Mouse (Mus musculus) splenic B cell, adult 2 months (primary cell): ENCODE measurements around the gene Iqcj.

Source experiments
- DNase-seq: peaks from one replicate; pipeline ENCODE4 v3.0.0-alpha.2; 2011; ENCODE audit warnings: low read depth, low spot score
- H3K27me3 ChIP-seq: 2 replicates; pipeline ENCODE4 v1.6.1; 2012; ENCODE audit warnings: mild to moderate bottlenecking, low read length, moderate library complexity, mixed read lengths; ENCODE audit not compliant: control insufficient read depth, poor library complexity, insufficient read depth, severe bottlenecking
- H3K36me3 ChIP-seq: 2 replicates; pipeline ENCODE4 v1.6.1; 2012; ENCODE audit warnings: mild to moderate bottlenecking, low read length, moderate library complexity, mixed read lengths; ENCODE audit not compliant: control insufficient read depth, poor library complexity, insufficient read depth, severe bottlenecking

Iqcj gene

DNA sequence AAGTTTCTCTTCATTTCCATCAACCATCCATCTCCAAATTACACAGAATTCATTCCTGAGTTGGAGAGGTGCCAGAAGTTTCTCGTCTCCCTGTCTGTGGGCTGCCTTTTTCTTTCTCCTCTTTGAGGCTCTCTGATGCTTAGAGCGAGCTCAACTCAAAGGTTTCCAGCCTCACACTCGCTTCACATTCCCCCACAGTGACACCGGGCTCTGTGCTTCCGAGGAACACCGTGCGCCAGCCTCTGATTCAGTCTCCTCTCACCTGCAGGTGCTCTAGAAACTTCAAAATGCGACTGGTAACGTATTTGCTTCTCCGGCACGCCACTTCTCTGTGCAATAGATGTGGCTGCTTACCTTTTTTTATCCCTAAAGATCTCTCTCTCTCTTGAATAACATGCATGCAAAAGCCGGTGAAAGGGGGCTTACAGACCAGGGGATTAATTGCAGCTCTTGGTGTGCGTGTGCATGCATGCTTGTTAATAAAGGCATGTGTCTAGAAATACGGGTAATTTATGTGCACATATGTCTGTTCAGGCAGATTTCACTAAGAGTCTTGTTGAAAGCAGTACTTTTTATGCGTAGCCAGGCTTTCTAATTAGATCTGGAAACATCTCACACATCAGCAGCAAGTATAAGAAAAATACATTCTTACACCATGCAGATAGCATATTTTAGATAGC, at the start of gene Iqcj, which contains the start of gene Iqschfp:
Iqcj (plus strand) TSS at position 195 of the 680 bp plus-strand sequence.
Iqschfp (plus strand) TSS at position 207 of the 680 bp plus-strand sequence.
- Histone ChIP-seq H3K27me3 (no peaks in the 10 kb centered on the region), H3K36me3 (no peaks in the 10 kb centered on the region)
- DNase-seq, result no peak

DNA sequence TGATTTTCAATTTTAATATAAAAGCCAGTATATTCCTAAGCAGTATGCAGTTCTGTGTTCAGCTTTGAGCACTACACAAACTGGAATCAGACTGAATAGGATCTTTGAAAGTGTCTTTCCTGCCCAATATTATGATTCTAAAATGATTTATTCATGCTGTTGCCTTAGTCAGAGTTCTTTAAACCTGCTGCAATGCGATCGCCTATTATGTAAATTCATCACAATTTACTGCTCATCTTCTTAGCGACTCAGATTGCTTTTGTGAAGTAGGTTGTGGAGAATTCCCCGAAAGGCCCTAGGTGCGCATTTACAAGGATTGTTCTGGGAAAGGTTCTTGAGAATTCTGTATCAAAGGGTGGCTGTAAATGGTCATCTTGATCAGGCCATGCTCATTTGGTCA, 39.6 kb upstream of the Iqcj start:
- no peaks in the 10 kb centered on the region for H3K36me3 ChIP-seq
- no peaks in the 10 kb centered on the region for H3K27me3 ChIP-seq
- DNase-seq, result no peak

DNA sequence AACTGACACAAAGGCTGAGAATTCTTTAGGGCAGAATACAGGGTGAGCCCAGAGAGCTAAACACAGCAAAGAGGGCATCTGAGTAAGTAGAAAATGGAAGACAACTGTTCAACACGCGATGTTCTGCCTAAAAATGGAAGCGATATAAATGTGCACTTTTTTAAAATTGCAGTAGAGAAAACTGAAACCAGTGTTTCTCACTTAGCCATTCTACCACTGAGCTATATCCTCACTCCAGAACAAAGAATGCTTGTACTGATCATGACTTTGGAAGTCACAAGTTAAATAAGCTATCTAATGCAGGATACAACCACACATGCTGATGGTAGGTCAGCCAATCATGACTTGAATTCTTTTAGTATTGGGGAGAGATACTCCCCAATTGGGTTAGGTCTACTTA, 30.5 kb upstream of the Iqcj start:
- no peak for DNase-seq
- no peaks in the 10 kb centered on the region for H3K27me3 ChIP-seq
- no peaks in the 10 kb centered on the region for H3K36me3 ChIP-seq

DNA sequence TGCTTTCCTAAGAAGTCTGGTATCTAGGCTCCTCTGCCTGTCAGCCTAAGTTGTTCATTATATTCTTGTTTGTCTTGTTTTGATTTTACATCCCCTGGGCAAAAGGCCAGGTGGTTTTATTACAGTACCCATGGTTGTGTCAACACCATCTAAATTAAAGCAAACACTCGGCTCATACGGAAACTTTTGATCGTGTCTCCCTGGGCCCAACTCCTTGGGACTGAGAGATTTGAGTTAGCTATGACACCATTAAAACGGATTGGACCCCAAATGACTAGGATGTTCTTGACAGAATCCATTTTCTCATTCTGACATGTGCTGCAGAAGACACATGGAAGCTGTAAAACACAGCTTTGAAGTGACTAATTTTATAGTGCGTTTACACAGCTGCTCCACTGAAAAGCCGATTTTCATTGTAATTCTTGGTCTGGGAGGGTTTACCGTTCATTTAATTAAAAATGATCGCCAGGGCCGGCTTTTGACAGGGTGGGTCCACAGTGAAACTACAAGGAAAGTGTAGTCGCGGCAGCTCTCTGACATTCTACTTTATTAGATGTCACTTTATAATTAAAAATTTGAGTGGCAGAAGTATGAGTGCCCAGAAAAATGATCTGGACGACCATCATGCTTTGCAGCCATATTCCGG, 24.5 kb upstream of the Iqcj start:
- no peak for DNase-seq
- no peaks in the 10 kb centered on the region for H3K36me3 ChIP-seq
- no peaks in the 10 kb centered on the region for H3K27me3 ChIP-seq

DNA sequence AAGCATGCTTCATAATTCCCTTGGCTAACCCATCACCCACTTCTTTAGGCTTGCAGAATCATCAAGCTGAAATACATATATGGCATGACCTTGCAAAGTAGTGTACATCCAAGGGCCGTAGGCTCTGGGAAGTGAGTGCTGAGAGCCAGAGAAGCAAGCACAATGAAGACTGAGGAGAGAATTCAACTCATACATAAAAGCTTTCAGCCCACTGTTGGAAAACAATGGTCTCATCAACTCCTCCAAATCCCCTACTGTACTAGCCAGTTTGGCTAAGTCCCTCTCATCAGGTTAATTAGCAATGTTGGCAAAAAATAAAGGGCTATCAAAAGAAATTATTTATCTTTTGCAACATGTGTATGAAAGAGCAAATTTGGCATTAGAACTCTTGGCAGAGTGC, 22.6 kb upstream of the Iqcj start:
- Histone ChIP-seq H3K36me3 (no peaks in the 10 kb centered on the region), H3K27me3 (no peaks in the 10 kb centered on the region)
- DNase-seq, result no peak

DNA sequence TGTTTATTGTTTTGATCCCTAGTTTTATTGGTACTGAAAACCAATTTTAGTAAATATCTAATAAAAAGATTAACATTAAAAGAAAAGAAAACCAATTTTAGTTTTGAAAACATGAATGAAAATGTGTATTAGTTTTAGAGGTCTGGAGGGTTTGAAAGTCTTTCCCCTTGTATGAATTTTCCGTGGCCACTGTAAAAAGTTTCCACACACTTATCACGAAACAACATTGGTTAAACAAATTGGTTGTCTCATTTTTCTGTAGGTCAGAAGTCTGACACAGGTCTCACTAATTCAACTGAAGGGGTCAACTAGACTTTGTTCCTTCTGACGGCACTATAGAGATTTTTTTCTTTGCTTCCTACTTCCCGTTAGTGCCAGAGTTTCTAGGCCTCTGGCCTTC, 14.8 kb upstream of the Iqcj start:
- no peak for DNase-seq
- Histone ChIP-seq H3K27me3 (no peaks in the 10 kb centered on the region), H3K36me3 (no peaks in the 10 kb centered on the region)

DNA sequence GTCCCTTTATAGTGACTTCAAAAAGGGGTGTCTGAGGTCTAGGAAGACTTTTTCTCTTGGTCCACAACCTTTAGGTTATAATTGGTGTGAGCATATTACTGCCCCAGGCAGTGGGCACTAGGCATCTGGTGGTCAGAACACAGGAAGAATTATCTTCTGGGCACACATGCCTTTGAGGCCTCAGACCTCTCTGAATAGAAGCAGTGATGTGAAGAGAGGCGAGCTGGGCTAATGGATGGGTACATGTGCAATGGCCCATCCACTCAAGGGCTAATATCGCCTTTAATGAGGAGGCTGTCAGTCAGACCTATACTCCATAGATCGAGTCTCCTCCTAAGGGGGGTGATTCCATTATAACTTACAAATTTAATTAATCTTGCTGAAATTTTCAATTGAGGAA, 7.7 kb upstream of the Iqcj start:
- Histone ChIP-seq H3K27me3 (no peaks in the 10 kb centered on the region), H3K36me3 (no peaks in the 10 kb centered on the region)
- no peak for DNase-seq

DNA sequence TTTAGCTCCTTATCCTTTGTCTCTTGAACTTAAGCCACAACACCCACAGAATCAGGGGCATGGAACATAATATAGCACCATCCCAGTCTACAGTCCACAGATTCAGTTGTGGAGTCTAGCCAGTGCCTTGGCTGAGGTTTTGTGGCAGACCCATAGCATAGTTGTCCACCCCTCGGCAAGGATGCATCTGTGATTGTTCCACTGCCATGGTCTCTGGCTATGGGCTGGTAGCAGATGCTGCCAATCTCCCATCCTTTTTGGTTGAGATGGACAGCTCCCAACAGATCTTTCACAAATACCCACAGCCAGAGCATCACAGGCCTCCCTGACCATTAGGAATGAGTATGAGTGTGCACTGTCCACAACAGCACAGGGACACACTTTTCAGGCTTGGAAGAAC, 5.8 kb upstream of the Iqcj start:
- H3K36me3 ChIP-seq, result no peaks in the 10 kb centered on the region
- no peak for DNase-seq

DNA sequence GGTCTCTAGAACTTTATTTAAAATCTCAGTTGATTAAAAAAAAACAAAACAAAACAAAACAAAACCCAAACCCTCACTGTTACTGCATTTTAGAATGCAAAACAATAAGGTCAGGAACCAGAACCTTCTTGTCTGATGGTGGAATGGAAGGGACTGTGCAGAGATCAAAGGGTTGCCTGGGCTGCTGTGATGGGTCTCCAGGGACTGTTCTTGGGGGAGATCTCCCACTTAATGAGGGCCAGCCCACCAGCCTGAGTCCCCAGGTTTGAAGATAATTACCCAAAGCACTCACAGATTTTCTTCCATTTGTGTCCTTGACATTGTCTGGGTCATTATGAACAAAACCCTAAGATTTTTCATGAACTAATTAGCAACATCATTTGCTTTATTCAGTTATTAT, 4.8 kb upstream of the Iqcj start:
- Histone ChIP-seq H3K36me3 (no peaks in the 10 kb centered on the region), H3K27me3 (no peaks in the 10 kb centered on the region)
- no peak for DNase-seq

More for the DNA sequence above, 5.8 kb upstream of the Iqcj start:
- no peaks in the 10 kb centered on the region for H3K27me3 ChIP-seq

DNA sequence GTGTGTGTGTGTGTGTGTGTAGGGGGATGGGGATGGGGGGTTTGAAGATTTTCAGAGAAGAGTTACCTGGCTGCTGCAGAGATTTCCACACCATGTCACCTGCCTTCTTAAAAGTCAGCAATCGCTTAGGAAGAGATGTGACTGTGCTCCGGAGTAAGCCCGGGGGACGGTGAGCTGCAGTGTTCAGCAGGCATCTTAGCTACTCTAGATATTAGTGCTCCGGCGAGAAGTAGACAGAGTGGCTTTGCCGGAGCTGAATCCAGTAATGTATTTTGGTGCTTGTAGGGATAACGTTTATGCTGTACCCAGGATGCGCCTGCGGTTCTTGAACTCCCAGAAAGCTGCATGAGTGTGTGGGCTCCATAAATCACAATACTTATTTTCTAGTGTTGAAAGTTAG, 748 bp downstream of the Iqcj start:
- H3K27me3 ChIP-seq, result no peaks in the 10 kb centered on the region
- no peaks in the 10 kb centered on the region for H3K36me3 ChIP-seq
- DNase-seq, result no peak

DNA sequence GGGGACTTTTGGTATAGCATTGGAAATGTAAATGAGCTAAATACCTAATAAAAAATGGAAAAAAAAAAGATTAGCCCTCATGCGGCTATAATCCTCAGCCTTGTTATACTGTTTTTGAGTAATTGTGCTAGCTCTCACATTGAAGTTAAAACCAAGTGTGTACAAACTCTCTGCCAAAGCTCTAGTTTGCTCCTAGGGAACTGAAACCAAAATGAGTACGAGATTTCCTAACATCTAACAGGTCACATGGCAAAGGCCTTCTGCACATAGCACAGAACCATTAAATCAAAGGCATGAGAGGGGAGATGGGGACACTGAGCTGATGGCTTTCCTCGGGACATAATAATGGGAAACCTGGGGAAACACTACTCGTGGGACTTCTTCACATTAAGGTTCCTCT, 10.5 kb downstream of the Iqcj start:
- Histone ChIP-seq H3K27me3 (no peaks in the 10 kb centered on the region), H3K36me3 (no peaks in the 10 kb centered on the region)
- no peak for DNase-seq

DNA sequence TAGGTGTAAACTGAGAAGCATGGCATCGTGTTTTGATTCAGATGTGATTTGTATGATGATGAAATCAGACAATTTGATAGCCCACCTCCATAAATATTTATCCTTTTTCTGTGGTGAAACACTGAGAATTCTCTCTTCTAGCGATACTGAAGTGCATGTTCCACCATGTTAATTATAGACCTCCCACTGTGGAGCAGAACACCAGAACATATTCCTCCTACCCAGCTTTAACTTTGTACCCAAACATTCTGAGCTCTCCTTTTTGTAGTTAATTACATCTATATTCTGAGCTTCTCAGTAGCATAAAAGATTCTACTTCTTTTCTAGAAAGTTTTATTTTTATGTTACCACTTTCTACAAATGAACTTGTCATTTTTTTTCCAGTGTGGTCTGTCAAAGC, 16.6 kb downstream of the Iqcj start:
- DNase-seq, result no peak
- Histone ChIP-seq H3K27me3 (no peaks in the 10 kb centered on the region), H3K36me3 (no peaks in the 10 kb centered on the region)

DNA sequence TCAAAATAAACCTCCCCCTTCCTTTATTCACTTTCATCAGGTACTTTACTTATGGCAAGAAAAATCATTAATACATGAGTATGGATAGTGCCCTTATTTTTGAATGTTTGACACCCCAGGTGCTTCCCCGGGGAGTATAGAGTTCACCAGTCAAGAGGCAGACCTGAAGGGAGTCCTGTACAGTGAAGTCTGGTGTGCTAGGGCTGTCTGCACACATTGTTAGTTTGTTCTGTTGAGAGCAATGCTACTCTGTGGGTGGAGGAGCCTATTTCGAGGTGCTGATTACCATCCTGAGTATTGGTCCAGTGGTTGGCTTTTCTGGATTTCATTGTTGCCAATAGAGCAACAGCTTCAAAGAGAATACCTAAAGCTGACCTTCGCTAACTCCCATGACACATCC, 26.1 kb downstream of the Iqcj start:
- Histone ChIP-seq H3K27me3 (no peaks in the 10 kb centered on the region), H3K36me3 (no peaks in the 10 kb centered on the region)
- no peak for DNase-seq

DNA sequence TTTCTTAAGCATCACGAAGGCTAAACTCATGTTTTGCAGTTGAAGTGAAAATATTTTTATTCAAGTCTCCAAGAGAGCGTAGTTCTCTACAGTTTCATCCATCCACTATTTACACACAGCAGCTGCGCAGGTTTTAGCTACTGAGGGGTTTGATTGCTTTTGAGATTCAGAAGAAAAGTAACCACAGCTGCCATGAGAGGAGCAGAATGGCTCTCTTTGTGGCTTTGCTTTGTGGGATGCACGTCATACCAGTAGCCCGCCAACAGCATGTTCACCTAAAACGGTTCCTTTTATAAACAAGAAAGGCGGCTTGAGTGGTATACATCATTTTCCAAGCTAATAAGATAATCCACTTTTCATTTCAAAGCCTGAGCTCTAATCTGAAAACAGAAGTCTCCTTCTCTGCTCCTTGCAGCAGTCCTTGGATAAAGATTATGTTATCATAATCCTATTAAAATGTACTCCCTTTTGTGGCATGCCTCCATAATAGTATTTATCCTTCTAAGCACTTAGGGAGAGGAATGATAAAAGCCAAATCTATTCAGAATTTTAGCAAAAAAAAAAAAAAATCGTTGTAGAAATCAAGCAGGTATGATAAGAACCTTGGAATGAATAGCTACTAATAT, 26.7 kb downstream of the Iqcj start:
- DNase-seq, result no peak
- H3K36me3 ChIP-seq, result no peaks in the 10 kb centered on the region
- no peaks in the 10 kb centered on the region for H3K27me3 ChIP-seq

DNA sequence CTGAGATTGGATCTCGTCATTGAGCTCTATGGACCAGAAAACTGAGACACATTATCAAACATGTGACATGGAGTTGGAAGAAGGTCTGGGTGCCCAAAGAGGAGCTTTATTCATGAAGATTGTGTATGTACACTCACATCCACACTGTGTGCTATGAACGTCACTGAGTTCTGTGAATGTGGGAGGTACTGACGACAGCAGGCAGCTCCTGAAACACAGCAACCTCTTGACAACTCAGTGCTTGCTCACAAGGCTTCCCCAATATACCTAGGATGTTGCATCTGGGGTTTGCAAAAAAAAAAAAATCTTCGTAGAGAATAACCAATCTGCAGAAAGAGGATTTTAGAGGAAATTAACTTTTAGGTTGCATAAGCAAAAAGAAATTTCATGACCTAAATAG, 31.1 kb downstream of the Iqcj start:
- Histone ChIP-seq H3K36me3 (no peaks in the 10 kb centered on the region), H3K27me3 (no peaks in the 10 kb centered on the region)
- no peak for DNase-seq
